Mouse (Mus musculus) stomach, embryonic 16.5 days (tissue): ENCODE measurements at regions not wholly inside any gene's neighbourhood (a gene's known extent, or its start where the extent isn't known, plus 50 kb on each side); places are given as distances from the start of the nearest gene placed in this dataset.

Source experiments
- ATAC-seq: fragments of 200-750 bp; cut with Nextera tagmentation; 2 replicates; pipeline ENCODE4 v1.8.0; 2017; ENCODE audit warnings: moderate number of reproducible peaks, moderate TSS enrichment; ENCODE audit not compliant: insufficient read depth, low FRiP score
- H3K27ac ChIP-seq: fragments of 300-500 bp; sonication (generic); 2 replicates; pipeline ENCODE4 v1.5.1; 2014; ENCODE audit warnings: low read length
- H3K27me3 ChIP-seq: fragments of 300-500 bp; sonication (generic); 2 replicates; pipeline ENCODE4 v1.6.1; 2014; ENCODE audit warnings: low read length, control low read depth, mixed read lengths; ENCODE audit not compliant: control insufficient read depth, insufficient read depth
- H3K36me3 ChIP-seq: fragments of 300-500 bp; sonication (generic); 2 replicates; pipeline ENCODE4 v1.6.1; 2014; ENCODE audit warnings: low read length; ENCODE audit not compliant: control insufficient read depth, insufficient read depth
- H3K4me1 ChIP-seq: fragments of 300-500 bp; sonication (generic); 2 replicates; pipeline ENCODE4 v1.6.1; 2014; ENCODE audit warnings: low read length, control low read depth, mixed read lengths; ENCODE audit not compliant: control insufficient read depth, insufficient read depth
- H3K4me2 ChIP-seq: fragments of 300-500 bp; sonication (generic); 2 replicates; pipeline ENCODE4 v1.6.1; 2014; ENCODE audit warnings: low read depth, low read length, mixed read lengths
- H3K4me3 ChIP-seq: fragments of 300-500 bp; sonication (generic); replicated peaks from 2 replicates; pipeline ENCODE4 v1.5.1; 2014; ENCODE audit warnings: mild to moderate bottlenecking, low read length
- H3K9ac ChIP-seq: fragments of 300-500 bp; sonication (generic); 2 replicates; pipeline ENCODE4 v1.6.1; 2014; ENCODE audit warnings: low read length
- H3K9me3 ChIP-seq: fragments of 300-500 bp; sonication (generic); replicated peaks from 2 replicates; pipeline ENCODE4 v1.6.1; 2016; ENCODE audit warnings: low read length, control low read depth; ENCODE audit not compliant: control insufficient read depth
- WGBS: fragments of 180-500 bp; shearing (Covaris S2); extraction: QIAGEN DNeasy Blood & Tissue Kit; methylation state at CpG from one replicate; pipeline ENCODE4 v1.1.7; 2014; 5-methylcytosine and 5-hydroxymethylcytosine counted together

GRCm38 (mm10) chr3:143614895-143615294 lies 590.1 kb downstream of the Lmo4 start:
- H3K4me2 ChIP-seq: no peak overlapping the region
- H3K4me3 ChIP-seq: no peak overlapping the region
- H3K4me1 ChIP-seq: peaks cover 2% of the 10 kb centered on the region; the same call in 1 of the 2 replicates
- no peak overlapping the region for H3K27ac ChIP-seq
- no peak overlapping the region for H3K9ac ChIP-seq
- 64% methylated on average over 5 of the region's 5 CpGs for whole genome bisulfite sequencing
- no peaks in the 10 kb centered on the region for H3K9me3 ChIP-seq
- no peaks in the 10 kb centered on the region for H3K27me3 ChIP-seq
- no peak for ATAC-seq
- no peaks in the 10 kb centered on the region for H3K36me3 ChIP-seq

DNA sequence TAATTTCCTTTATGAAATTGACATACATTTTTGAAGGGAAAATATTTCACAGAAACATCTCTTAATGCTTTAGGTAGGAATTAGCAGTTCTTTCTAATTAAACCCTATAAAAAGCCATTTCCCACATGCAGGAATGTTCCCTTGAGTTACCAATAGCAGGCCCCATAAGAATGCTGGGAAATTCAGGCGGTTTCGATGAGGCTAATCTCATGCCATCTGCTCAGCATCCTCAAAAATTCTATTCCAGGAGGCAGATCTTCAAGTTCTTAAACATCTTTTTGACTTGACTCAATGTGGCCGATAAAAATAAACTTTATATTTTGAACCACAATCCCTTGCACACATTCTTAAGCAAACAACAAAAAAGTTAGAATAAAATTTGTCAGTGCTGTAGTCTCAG lies 591.0 kb downstream of the Lmo4 start:
- Histone ChIP-seq H3K27me3 (no peaks in the 10 kb centered on the region), H3K4me2 (no peak overlapping the region), H3K36me3 (no peaks in the 10 kb centered on the region), H3K9ac (no peak overlapping the region), H3K4me1 (peaks cover 10% of the 10 kb centered on the region; the same call in 1 of the 2 replicates), H3K9me3 (no peaks in the 10 kb centered on the region), H3K27ac (no peak overlapping the region), H3K4me3 (no peak overlapping the region)
- 94% methylated on average over 3 of the region's 3 CpGs for WGBS
- no peak for ATAC-seq

- no peak overlapping the region for H3K4me3 ChIP-seq
- ATAC-seq: no peak
- H3K27me3 ChIP-seq: no peaks in the 10 kb centered on the region
- H3K4me2 ChIP-seq: no peak overlapping the region
- H3K4me1 ChIP-seq: peaks cover 10% of the 10 kb centered on the region; the same call in 1 of the 2 replicates
- H3K36me3 ChIP-seq: no peaks in the 10 kb centered on the region
- 33% methylated on average over 2 of the region's 2 CpGs for WGBS
- no peaks in the 10 kb centered on the region for H3K9me3 ChIP-seq
- no peak overlapping the region for H3K27ac ChIP-seq
- H3K9ac ChIP-seq: no peak overlapping the region
Measured at GRCm38 (mm10) chr3:143609673-143610072, 595.3 kb downstream of the Lmo4 start.

GRCm38 (mm10) chr3:143599120-143599519 lies 605.9 kb downstream of the Lmo4 start:
- Histone ChIP-seq H3K9ac (no peak overlapping the region), H3K4me1 (peaks cover 5% of the 10 kb centered on the region; the same call in 1 of the 2 replicates), H3K27me3 (no peaks in the 10 kb centered on the region), H3K36me3 (no peaks in the 10 kb centered on the region), H3K4me3 (no peak overlapping the region), H3K9me3 (no peaks in the 10 kb centered on the region), H3K27ac (no peak overlapping the region), H3K4me2 (no peak overlapping the region)
- WGBS: 40% methylated on average over 2 of the region's 2 CpGs
- ATAC-seq: no peak

GRCm38 (mm10) chr3:143596949-143597593 lies 607.9 kb downstream of the Lmo4 start:
- Histone ChIP-seq H3K27ac (no peak overlapping the region), H3K4me3 (no peak overlapping the region), H3K4me2 (no peak overlapping the region), H3K9ac (no peak overlapping the region), H3K4me1 (peaks cover 5% of the 10 kb centered on the region; the same call in 1 of the 2 replicates), H3K36me3 (no peaks in the 10 kb centered on the region), H3K9me3 (no peaks in the 10 kb centered on the region), H3K27me3 (no peaks in the 10 kb centered on the region)
- no peak for ATAC-seq
- WGBS: 36% methylated on average over 11 of the region's 11 CpGs

GRCm38 (mm10) chr3:143596011-143596683 lies 608.9 kb downstream of the Lmo4 start:
- Histone ChIP-seq H3K9me3 (no peaks in the 10 kb centered on the region), H3K9ac (no peak overlapping the region), H3K4me1 (peaks cover 5% of the 10 kb centered on the region; the same call in 1 of the 2 replicates), H3K27me3 (no peaks in the 10 kb centered on the region), H3K4me3 (no peak overlapping the region), H3K36me3 (no peaks in the 10 kb centered on the region), H3K4me2 (no peak overlapping the region), H3K27ac (no peak overlapping the region)
- ATAC-seq: no peak
- 76% methylated on average over 5 of the region's 5 CpGs for WGBS

GRCm38 (mm10) chr3:143595081-143595480 lies 609.9 kb downstream of the Lmo4 start:
- H3K9ac ChIP-seq: no peak overlapping the region
- ATAC-seq: no peak
- no peaks in the 10 kb centered on the region for H3K27me3 ChIP-seq
- peaks cover 5% of the 10 kb centered on the region; the same call in 1 of the 2 replicates for H3K4me1 ChIP-seq
- no peak overlapping the region for H3K4me3 ChIP-seq
- H3K27ac ChIP-seq: no peak overlapping the region
- no peak overlapping the region for H3K4me2 ChIP-seq
- H3K36me3 ChIP-seq: no peaks in the 10 kb centered on the region
- H3K9me3 ChIP-seq: no peaks in the 10 kb centered on the region
- 75% methylated on average over 2 of the region's 2 CpGs for WGBS

DNA sequence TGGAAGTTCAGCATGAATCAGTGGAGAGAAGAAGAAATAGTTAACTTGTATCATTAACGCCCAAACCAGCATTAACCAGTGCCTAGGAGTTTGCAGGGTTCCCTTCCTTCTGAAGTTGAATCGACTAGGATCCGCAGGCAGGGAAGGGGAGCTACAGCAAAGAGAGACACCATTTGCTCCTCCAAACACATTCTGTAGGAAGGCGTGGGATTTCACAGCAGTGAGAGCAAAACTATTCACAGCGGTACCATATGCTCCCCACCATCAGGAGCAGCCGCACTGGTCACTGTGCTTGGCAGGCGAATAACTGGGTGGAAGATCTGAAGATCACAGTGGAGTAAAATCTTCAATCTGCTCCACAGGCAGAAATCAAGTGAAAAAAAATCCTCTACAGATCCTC lies 610.3 kb downstream of the Lmo4 start:
- no peaks in the 10 kb centered on the region for H3K36me3 ChIP-seq
- H3K27ac ChIP-seq: no peak overlapping the region
- H3K9me3 ChIP-seq: no peaks in the 10 kb centered on the region
- WGBS: 59% methylated on average over 7 of the region's 7 CpGs
- H3K4me3 ChIP-seq: no peak overlapping the region
- no peaks in the 10 kb centered on the region for H3K27me3 ChIP-seq
- no peak overlapping the region for H3K9ac ChIP-seq
- peaks cover 5% of the 10 kb centered on the region; the same call in 1 of the 2 replicates for H3K4me1 ChIP-seq
- ATAC-seq: no peak
- no peak overlapping the region for H3K4me2 ChIP-seq

DNA sequence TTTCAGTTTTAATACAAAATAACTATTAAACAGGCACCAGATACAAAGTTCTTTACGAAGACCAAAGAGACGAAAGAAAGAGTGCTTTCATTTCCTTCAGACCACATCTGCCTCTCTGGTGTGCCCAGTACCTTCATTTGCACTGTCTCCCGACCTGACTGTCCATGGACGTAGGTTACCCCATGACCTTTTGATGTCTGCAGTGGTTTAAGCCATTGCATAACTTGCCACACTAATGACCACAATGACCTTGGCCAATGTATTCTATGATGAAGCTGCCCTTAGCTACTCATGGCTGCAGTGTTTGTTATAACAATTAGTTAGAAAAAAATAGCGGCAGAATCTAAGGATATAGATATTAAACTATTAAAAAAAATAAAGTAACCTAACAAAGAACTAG lies 618.4 kb downstream of the Lmo4 start:
- H3K9ac ChIP-seq: no peak overlapping the region
- WGBS: 81% methylated on average over 5 of the region's 5 CpGs

More for the DNA sequence above, 618.4 kb downstream of the Lmo4 start:
- Histone ChIP-seq H3K4me2 (no peak overlapping the region), H3K27ac (no peak overlapping the region), H3K36me3 (no peaks in the 10 kb centered on the region), H3K9me3 (no peaks in the 10 kb centered on the region), H3K4me3 (no peak overlapping the region), H3K4me1 (no peaks in the 10 kb centered on the region), H3K27me3 (no peaks in the 10 kb centered on the region)
- ATAC-seq: no peak
